In genomic region chr2:98901591-98902323, GRCm38 (mm10) we compare ENCODE assay signal across 18 mouse cellular contexts.
DNase-seq lines count a peak whose midpoint lies in the region; ATAC-seq and TF ChIP-seq lines count a peak whose summit lies in the region.
"Had no signal": no experiment of that assay in that cellular context is flagged by ENCODE, and none has a peak within 500 bp of the region (broad histone marks: within the 10 kb centered on the region; RNA-seq: fewer than 3 reads in every experiment).

No protein-coding gene starts in this region.

- no peaks in the 10 kb centered on the region; the same call in 1 of the 2 replicates for H3K27me3 ChIP-seq in forebrain, postnatal 0 days (ENCODE audit: insufficient read depth, low read length)
- no peaks in the 10 kb centered on the region for H3K27me3 ChIP-seq in forebrain, embryonic 11.5 days (ENCODE audit: control insufficient read depth, insufficient read depth, low read length)
- H3K27me3 ChIP-seq: embryonic facial prominence, embryonic 13.5 days; forebrain, embryonic 13.5 days; heart, embryonic 12.5 days had no signal

- peak; percentile 34 for DNase-seq in forebrain, postnatal 0 days
- DNase-seq in forebrain, embryonic 11.5 days (ENCODE audit: low spot score), result no peak
- DNase-seq in layer of hippocampus, adult 9-11 months, result peak; percentile 8
- no peak for DNase-seq in layer of hippocampus, adult 9-10 months (ENCODE audit: low spot score)
- DNase-seq in right cerebral cortex, adult 2 months (ENCODE audit: low spot score in 2 of 2), result peak; percentile 2 to 5
- DNase-seq in right cerebral cortex, postnatal 4 days, result no peak
- peak; percentile 19 for DNase-seq in telencephalon, adult 2 months (ENCODE audit: low read depth, low spot score)
- DNase-seq: adrenal gland, postnatal 10 days; B cell, adult 2 months; cerebellum, adult 18-20 months; cerebellum, adult 9-11 months; cerebellum, postnatal 36 days; gastrocnemius, adult 2 months; gastrocnemius, postnatal 25 days had no signal

- no peak overlapping the region for H3K4me3 ChIP-seq in forebrain, postnatal 0 days (ENCODE audit: low read depth, low read length)
- H3K4me3 ChIP-seq in forebrain, embryonic 11.5 days (ENCODE audit: low read depth, low read length), result no peak overlapping the region
- H3K4me3 ChIP-seq: embryonic facial prominence, embryonic 13.5 days; forebrain, embryonic 13.5 days; gastrocnemius, adult 2 months; heart, embryonic 12.5 days had no signal

- TF ChIP-seq CTCF in forebrain, postnatal 0 days (IDR thresholded peaks at IDR 0.05; ENCODE audit: low read depth), result no peak

- no peak overlapping the region for H3K27ac ChIP-seq in forebrain, postnatal 0 days (ENCODE audit: low read depth, low read length)
- no peak overlapping the region for H3K27ac ChIP-seq in forebrain, embryonic 11.5 days (ENCODE audit: low read depth, low read length)
- H3K27ac ChIP-seq: embryonic facial prominence, embryonic 13.5 days; forebrain, embryonic 13.5 days; gastrocnemius, adult 2 months had no signal

- H3K9ac ChIP-seq in forebrain, postnatal 0 days, result no peak overlapping the region
- H3K9ac ChIP-seq in forebrain, embryonic 11.5 days (ENCODE audit: low read length), result no peak overlapping the region
- H3K9ac ChIP-seq: embryonic facial prominence, embryonic 13.5 days; forebrain, embryonic 13.5 days; heart, embryonic 12.5 days had no signal

- no peaks in the 10 kb centered on the region for H3K4me1 ChIP-seq in forebrain, postnatal 0 days (ENCODE audit: insufficient read depth)
- H3K4me1 ChIP-seq in forebrain, embryonic 11.5 days (replicated peaks; ENCODE audit: control insufficient read depth, insufficient read depth, low read length), result no peaks in the 10 kb centered on the region
- H3K4me1 ChIP-seq: embryonic facial prominence, embryonic 13.5 days; forebrain, embryonic 13.5 days; heart, embryonic 12.5 days had no signal

- H3K4me2 ChIP-seq in forebrain, postnatal 0 days (ENCODE audit: low read depth), result no peak overlapping the region
- no peak overlapping the region for H3K4me2 ChIP-seq in forebrain, embryonic 11.5 days (ENCODE audit: low read depth, low read length, severe bottlenecking)
- H3K4me2 ChIP-seq: embryonic facial prominence, embryonic 13.5 days; forebrain, embryonic 13.5 days; heart, embryonic 12.5 days had no signal

- WGBS in forebrain, postnatal 0 days, result 25% methylated on average over 3 of the region's 3 CpGs
- 42% methylated on average over 3 of the region's 3 CpGs for WGBS in forebrain, embryonic 11.5 days

- ATAC-seq in forebrain, postnatal 0 days, result peak; percentile 73
- no peak for ATAC-seq in forebrain, embryonic 11.5 days (replicated peaks; ENCODE audit: low FRiP score)
- ATAC-seq: forebrain, embryonic 13.5 days; hindbrain, embryonic 16.5 days had no signal

- no peaks in the 10 kb centered on the region for H3K36me3 ChIP-seq in forebrain, postnatal 0 days (ENCODE audit: insufficient read depth)
- H3K36me3 ChIP-seq in forebrain, embryonic 11.5 days (ENCODE audit: control insufficient read depth, insufficient read depth, low read length), result no peaks in the 10 kb centered on the region
- H3K36me3 ChIP-seq: embryonic facial prominence, embryonic 13.5 days; heart, embryonic 12.5 days had no signal

- no peaks in the 10 kb centered on the region for H3K9me3 ChIP-seq in forebrain, postnatal 0 days (ENCODE audit: low read length)
- no peaks in the 10 kb centered on the region for H3K9me3 ChIP-seq in forebrain, embryonic 11.5 days (ENCODE audit: control insufficient read depth, low read length)
- H3K9me3 ChIP-seq: embryonic facial prominence, embryonic 13.5 days; forebrain, embryonic 13.5 days; heart, embryonic 12.5 days had no signal

Comparison
In these comparisons a context has a peak if more than half of its experiments do, and no peak if none do; other contexts are left out.
1. DNase-seq: peak in forebrain, postnatal 0 days (single experiment), layer of hippocampus, adult 9-11 months (single experiment), right cerebral cortex, adult 2 months (2 of 2) and telencephalon, adult 2 months (single experiment); none in forebrain, embryonic 11.5 days (single experiment), layer of hippocampus, adult 9-10 months (single experiment) and right cerebral cortex, postnatal 4 days (single experiment).